Mouse (Mus musculus): Measurements from ENCODE around the gene Adh1.

- TF ChIP-seq TAL1 (IDR thresholded peaks at IDR 0.05; ENCODE audit: low read length) (no peak), GATA1 (IDR thresholded peaks at IDR 0.05; ENCODE audit: low read length) (no peak)
Observed at GRCm38 (mm10) chr3:138229448-138229847, 31.3 kb upstream of the Adh1 start.
